Mouse (Mus musculus) G1E (cell line): Measurements from ENCODE around the gene Abcc3.

Source experiments
- CTCF ChIP-seq: IDR thresholded peaks from 2 replicates; pipeline ENCODE4 v1.5.1; 2012; ENCODE audit warnings: low read depth, low read length, inconsistent platforms, mixed read lengths
- GATA1 ChIP-seq: IDR thresholded peaks from 2 replicates; pipeline ENCODE4 v1.6.1; 2012; ENCODE audit warnings: borderline replicate concordance, low read length, inconsistent platforms, mixed read lengths
- TAL1 ChIP-seq: conservative IDR thresholded peaks from 2 replicates; pipeline ENCODE4 v1.6.1; 2012; ENCODE audit warnings: low read depth, low read length, inconsistent platforms, mixed read lengths

DNA sequence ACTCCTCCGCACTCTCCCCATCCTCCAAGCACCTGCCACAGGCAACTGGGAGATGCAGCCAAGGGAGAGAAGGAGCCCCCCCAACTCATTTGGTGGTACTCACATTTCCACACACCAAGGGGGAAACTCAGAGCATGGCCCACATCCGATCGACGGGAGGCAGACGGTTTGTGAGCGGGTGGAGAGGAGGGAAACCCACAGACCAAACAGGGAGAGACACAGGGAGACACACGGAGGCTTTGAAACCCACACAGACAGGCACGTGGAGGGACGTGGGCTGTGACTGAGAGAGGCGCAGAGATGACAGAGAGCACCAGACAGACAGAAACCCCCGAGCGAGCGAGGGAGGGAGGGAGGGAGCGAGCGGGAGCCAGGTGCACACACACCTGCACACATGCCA lies 31.6 kb upstream of the Abcc3 start:
- no peak for TF ChIP-seq CTCF
- TF ChIP-seq GATA1: no peak
- TF ChIP-seq TAL1: no peak
